Mouse (Mus musculus) lung, postnatal 0 days (tissue): ENCODE results near the gene Emc1.

Experiments used
- CTCF ChIP-seq: IDR thresholded peaks from 2 replicates; pipeline ENCODE4 v1.5.1; 2016; ENCODE audit warnings: antibody characterized with exemption, mild to moderate bottlenecking
- EP300 ChIP-seq: IDR thresholded peaks from 2 replicates; pipeline ENCODE4 v1.6.1; 2016; ENCODE audit warnings: antibody characterized with exemption, mild to moderate bottlenecking, control low read depth

DNA sequence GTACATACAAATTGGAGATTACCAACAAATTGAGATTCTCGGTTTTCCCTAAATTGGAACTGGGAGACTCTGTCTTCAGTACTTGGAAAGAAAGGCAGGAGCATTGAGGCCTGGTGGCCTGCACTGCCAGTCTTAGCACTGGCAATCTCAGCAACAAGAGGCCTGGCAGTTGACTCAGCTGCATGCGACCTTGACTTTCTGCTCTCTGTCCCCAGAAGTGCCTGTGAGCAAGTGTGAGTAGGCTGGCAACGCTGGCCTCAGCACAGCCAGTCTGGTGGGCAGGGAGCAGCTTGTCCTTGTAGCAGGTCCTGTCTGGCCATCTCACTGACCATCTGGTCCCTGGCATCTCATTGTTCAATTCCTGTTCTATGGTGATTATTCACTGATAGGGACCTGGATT, 59.0 kb downstream of the Emc1 start:
- TF ChIP-seq CTCF (no peak), EP300 (no peak)
